Mouse (Mus musculus) duodenum, adult 2 months (tissue): ENCODE results near the gene Fn3krp. TPM values are rescaled to one million over a fixed set of nuclear protein-coding genes. Genes with fewer than 3 reads are reported as not detected.

Experiments used
- polyA plus RNA-seq: library from polyadenylated mRNA; depleted of rRNA; stranded (reverse); fragments of >200 nt; gene quantifications from 2 replicates; pipeline ENCODE4 v1.2.3, GENCODE M21; 2012; ENCODE audit warnings: low replicate concordance; rRNA removed

Gene Fn3krp
- polyA plus RNA-seq = 0.66 and 1.1 TPM in 2 replicates

GRCm38 (mm10) chr11:121420830-121421552, at the start of gene Fn3krp:
TSS of gene Fn3krp (plus strand) at chr11:121421401.

GRCm38 (mm10) chr11:121387750-121388553, 33.2 kb upstream of the Fn3krp start, which contains the start of gene Rab40b:
TSS of gene Rab40b (minus strand) at chr11:121388251.

GRCm38 (mm10) chr11:121434156-121435155, 13.3 kb downstream of the Fn3krp start, which contains the start of gene Fn3k:
TSS of gene Fn3k (plus strand) at chr11:121434913.

GRCm38 (mm10) chr11:121451753-121452635, 30.8 kb downstream of the Fn3krp start, which contains the start of gene Tbcd:
TSS of gene Tbcd (plus strand) at chr11:121451949.

Other genes starting within 250 kb of the Fn3krp start
- 21.6 and 29.7 TPM in 2 replicates for gene Hexdc, start 217.0 kb upstream of the Fn3krp start, polyA plus RNA-seq
- 18.2 and 19.4 TPM in 2 replicates for gene Ogfod3, start 216.7 kb upstream of the Fn3krp start, polyA plus RNA-seq
- gene Cybc1, start 192.1 kb upstream of the Fn3krp start, polyA plus RNA-seq = 13.3 and 14.8 TPM in 2 replicates
- gene Narf, start 184.1 kb upstream of the Fn3krp start, polyA plus RNA-seq = 21.3 and 26.4 TPM in 2 replicates
- 15.5 and 25.4 TPM in 2 replicates for gene Foxk2, start 161.4 kb upstream of the Fn3krp start, polyA plus RNA-seq
- 19.7 and 21.2 TPM in 2 replicates for gene Wdr45b, start 67.0 kb upstream of the Fn3krp start, polyA plus RNA-seq
- gene Rab40b, start 33.1 kb upstream of the Fn3krp start, polyA plus RNA-seq = 0.56 and 0.75 TPM in 2 replicates
- 0.40 and 0.41 TPM in 2 replicates for gene Fn3k, start 13.5 kb downstream of the Fn3krp start, polyA plus RNA-seq
- gene Tbcd, start 30.5 kb downstream of the Fn3krp start, polyA plus RNA-seq = 27.9 and 31.1 TPM in 2 replicates
- gene Zfp750, start 97.9 kb downstream of the Fn3krp start, polyA plus RNA-seq = 0.78 TPM in 1 of 2 replicates, not detected in the other